Mouse (Mus musculus) hindbrain, embryonic 12.5 days (tissue): ENCODE data around the gene Slc44a2. TPM values are rescaled to one million over a fixed set of nuclear protein-coding genes. Genes with fewer than 3 reads are reported as not detected.

ENCODE experiments used
- ATAC-seq: fragments of 200-750 bp; cut with Nextera tagmentation; 2 replicates; pipeline ENCODE4 v1.8.0; 2017; ENCODE audit warnings: moderate TSS enrichment; ENCODE audit not compliant: low FRiP score
- H3K27ac ChIP-seq: fragments of 300-500 bp; sonication (generic); 2 replicates; pipeline ENCODE4 v1.5.1; 2016; ENCODE audit warnings: mild to moderate bottlenecking
- H3K27me3 ChIP-seq: fragments of 300-500 bp; sonication (generic); 2 replicates; pipeline ENCODE4 v1.6.1; 2016; ENCODE audit warnings: mild to moderate bottlenecking
- H3K36me3 ChIP-seq: fragments of 300-500 bp; sonication (generic); 2 replicates; pipeline ENCODE4 v1.6.1; 2016; ENCODE audit warnings: mild to moderate bottlenecking
- H3K4me1 ChIP-seq: fragments of 300-500 bp; sonication (generic); 2 replicates; pipeline ENCODE4 v1.6.1; 2016
- H3K4me2 ChIP-seq: fragments of 300-500 bp; sonication (generic); replicated peaks from 2 replicates; pipeline ENCODE4 v1.6.1; 2016; ENCODE audit warnings: mild to moderate bottlenecking
- H3K4me3 ChIP-seq: fragments of 300-500 bp; sonication (generic); 2 replicates; pipeline ENCODE4 v1.5.1; 2016; ENCODE audit warnings: mild to moderate bottlenecking
- H3K9ac ChIP-seq: fragments of 300-500 bp; sonication (generic); 2 replicates; pipeline ENCODE4 v1.6.1; 2016; ENCODE audit warnings: mild to moderate bottlenecking, moderate library complexity
- H3K9me3 ChIP-seq: fragments of 300-500 bp; sonication (generic); replicated peaks from 2 replicates; pipeline ENCODE4 v1.6.1; 2016; ENCODE audit warnings: mild to moderate bottlenecking
- WGBS: fragments of 180-500 bp; shearing (Covaris S2); methylation state at CpG from one replicate; pipeline ENCODE4 v1.1.7; 2016; 5-methylcytosine and 5-hydroxymethylcytosine counted together
- polyA plus RNA-seq: library from polyadenylated mRNA; unstranded; fragments of >200 nt; fragmentation: Nextera tagmentation; extraction: Ambion mirVana; gene quantifications from 2 replicates; pipeline ENCODE4 v1.2.1, GENCODE M21; 2016

Slc44a2 gene
- polyA plus RNA-seq, 1 experiment from 2014 or later: 86.8 TPM

GRCm38 (mm10) chr9:21346627-21347365 is 26.3 kb downstream of the Slc44a2 start:
- H3K36me3 ChIP-seq: peaks cover 68% of the 10 kb centered on the region
- no peak overlapping the region for H3K4me3 ChIP-seq
- H3K27me3 ChIP-seq: no peaks in the 10 kb centered on the region
- H3K9me3 ChIP-seq: no peaks in the 10 kb centered on the region
- H3K4me1 ChIP-seq: no peaks in the 10 kb centered on the region
- 74% methylated on average over 16 of the region's 16 CpGs for WGBS
- no peak overlapping the region for H3K27ac ChIP-seq
- H3K9ac ChIP-seq: no peak overlapping the region
- no peak for ATAC-seq
- no peak overlapping the region for H3K4me2 ChIP-seq

- no peak overlapping the region for H3K4me3 ChIP-seq
- no peak for ATAC-seq
- H3K4me1 ChIP-seq: peaks cover 9% of the 10 kb centered on the region
- H3K27ac ChIP-seq: no peak overlapping the region
- H3K36me3 ChIP-seq: peaks cover 65% of the 10 kb centered on the region
- H3K4me2 ChIP-seq: no peak overlapping the region
- H3K27me3 ChIP-seq: no peaks in the 10 kb centered on the region
- 97% methylated on average over 3 of the region's 3 CpGs for WGBS
- H3K9ac ChIP-seq: no peak overlapping the region
- H3K9me3 ChIP-seq: no peaks in the 10 kb centered on the region
These were observed 27.7 kb downstream of the Slc44a2 start for GRCm38 (mm10) chr9:21348152-21348551.

- 89% methylated on average over 7 of the region's 7 CpGs for WGBS
- Histone ChIP-seq H3K9ac (no peak overlapping the region), H3K4me1 (peaks cover 13% of the 10 kb centered on the region), H3K27me3 (no peaks in the 10 kb centered on the region), H3K4me2 (no peak overlapping the region), H3K36me3 (peaks cover 64% of the 10 kb centered on the region), H3K4me3 (no peak overlapping the region), H3K9me3 (no peaks in the 10 kb centered on the region), H3K27ac (no peak overlapping the region)
- ATAC-seq: no peak
These were observed 30.7 kb downstream of the Slc44a2 start for GRCm38 (mm10) chr9:21351178-21351577.

GRCm38 (mm10) chr9:21351702-21352377 is 31.3 kb downstream of the Slc44a2 start:
- H3K4me2 ChIP-seq: no peak overlapping the region
- ATAC-seq: no peak
- no peak overlapping the region for H3K4me3 ChIP-seq
- H3K9me3 ChIP-seq: no peaks in the 10 kb centered on the region
- H3K36me3 ChIP-seq: peaks cover 60% of the 10 kb centered on the region
- 93% methylated on average over 4 of the region's 4 CpGs for WGBS
- no peak overlapping the region; the same call in 1 of the 2 replicates for H3K27ac ChIP-seq
- no peak overlapping the region for H3K9ac ChIP-seq
- H3K4me1 ChIP-seq: peaks cover 13% of the 10 kb centered on the region
- no peaks in the 10 kb centered on the region for H3K27me3 ChIP-seq

GRCm38 (mm10) chr9:21352463-21353372 is 32.2 kb downstream of the Slc44a2 start:
- H3K27ac ChIP-seq: peak overlapping the region; percentile 23; the same call in 1 of the 2 replicates
- H3K9me3 ChIP-seq: no peaks in the 10 kb centered on the region
- H3K4me1 ChIP-seq: peaks cover 13% of the 10 kb centered on the region
- no peaks in the 10 kb centered on the region for H3K27me3 ChIP-seq
- ATAC-seq: no peak
- H3K9ac ChIP-seq: peak overlapping the region; percentile 43; the same call in 1 of the 2 replicates
- no peak overlapping the region for H3K4me3 ChIP-seq
- H3K4me2 ChIP-seq: no peak overlapping the region
- peaks cover 56% of the 10 kb centered on the region for H3K36me3 ChIP-seq
- 34% methylated on average over 20 of the region's 20 CpGs for WGBS

GRCm38 (mm10) chr9:21353373-21353686 is 32.8 kb downstream of the Slc44a2 start:
- H3K27ac ChIP-seq: no peak overlapping the region
- peaks cover 13% of the 10 kb centered on the region for H3K4me1 ChIP-seq
- H3K4me2 ChIP-seq: no peak overlapping the region
- no peak overlapping the region for H3K4me3 ChIP-seq
- H3K27me3 ChIP-seq: no peaks in the 10 kb centered on the region
- H3K9me3 ChIP-seq: no peaks in the 10 kb centered on the region
- WGBS: 48% methylated on average over 2 of the region's 2 CpGs
- H3K36me3 ChIP-seq: peaks cover 50% of the 10 kb centered on the region
- no peak for ATAC-seq
- H3K9ac ChIP-seq: no peak overlapping the region

- no peaks in the 10 kb centered on the region for H3K27me3 ChIP-seq
- H3K4me2 ChIP-seq: no peak overlapping the region
- peaks cover 39% of the 10 kb centered on the region for H3K36me3 ChIP-seq
- WGBS: 80% methylated on average over 6 of the region's 6 CpGs
- H3K9ac ChIP-seq: no peak overlapping the region
- H3K27ac ChIP-seq: no peak overlapping the region
- no peak overlapping the region for H3K4me3 ChIP-seq
- no peaks in the 10 kb centered on the region for H3K9me3 ChIP-seq
- no peak for ATAC-seq
- peaks cover 13% of the 10 kb centered on the region for H3K4me1 ChIP-seq
These were observed 34.3 kb downstream of the Slc44a2 start for GRCm38 (mm10) chr9:21354796-21355195.

GRCm38 (mm10) chr9:21356981-21357718 is 36.7 kb downstream of the Slc44a2 start:
- peaks cover 26% of the 10 kb centered on the region for H3K36me3 ChIP-seq
- ATAC-seq: peak; percentile 50; the same call in 1 of the 2 replicates
- H3K27ac ChIP-seq: no peak overlapping the region
- peaks cover 6% of the 10 kb centered on the region; the same call in 1 of the 2 replicates for H3K27me3 ChIP-seq
- H3K9ac ChIP-seq: no peak overlapping the region
- 5% methylated on average over 1 of the region's 1 CpGs for WGBS
- no peak overlapping the region for H3K4me2 ChIP-seq
- H3K4me3 ChIP-seq: no peak overlapping the region
- peaks cover 13% of the 10 kb centered on the region for H3K4me1 ChIP-seq
- H3K9me3 ChIP-seq: no peaks in the 10 kb centered on the region

- H3K9me3 ChIP-seq: no peaks in the 10 kb centered on the region
- peaks cover 20% of the 10 kb centered on the region for H3K4me1 ChIP-seq
- 33% methylated on average over 14 of the region's 14 CpGs for WGBS
- peak overlapping the region; percentile 90 for H3K27ac ChIP-seq
- peak overlapping the region; percentile 56 for H3K9ac ChIP-seq
- peak overlapping the region; percentile 56 for H3K4me2 ChIP-seq
- H3K4me3 ChIP-seq: peak overlapping the region; percentile 28
- H3K27me3 ChIP-seq: 0 out of 2 replicates have a peak, but pooled peaks cover 4% of the 10 kb centered on the region
- peaks cover 3% of the 10 kb centered on the region; the same call in 1 of the 2 replicates for H3K36me3 ChIP-seq
- peak; percentile 32 for ATAC-seq
These were observed 46.2 kb downstream of the Slc44a2 start for GRCm38 (mm10) chr9:21366541-21367220.

GRCm38 (mm10) chr9:21367357-21368111 is 47.0 kb downstream of the Slc44a2 start, which contains the start of gene Ilf3:
Ilf3 (plus strand) TSS chr9:21367871.
- H3K4me3 ChIP-seq: peak within 1 kb of the TSS; percentile 94
- peak; percentile 93 for ATAC-seq
- peaks cover 8% of the 10 kb centered on the region; the same call in 1 of the 2 replicates for H3K36me3 ChIP-seq
- WGBS: under 1% methylated on average over 55 of the region's 66 CpGs
- H3K4me2 ChIP-seq: peak within 1 kb of the TSS; percentile 84
- peak within 1 kb of the TSS; percentile 90 for H3K27ac ChIP-seq
- peak within 1 kb of the TSS; percentile 88 for H3K9ac ChIP-seq
- peaks cover 20% of the 10 kb centered on the region for H3K4me1 ChIP-seq
- 0 out of 2 replicates have a peak, but pooled peaks cover 4% of the 10 kb centered on the region for H3K27me3 ChIP-seq
- no peaks in the 10 kb centered on the region for H3K9me3 ChIP-seq
